Mouse (Mus musculus) forelimb bud, embryonic 11.5 days (tissue): Measurements from ENCODE around the gene Foxa2.

Experiments used
- DNase-seq: peaks from one replicate; pipeline ENCODE4 v3.0.0-alpha.2; 2012; ENCODE audit warnings: low read depth, low spot score

Gene Foxa2

GRCm38 (mm10) chr2:148039351-148040235 lies 7.2 kb downstream of the Foxa2 start:
- no peak for DNase-seq

- no peak for DNase-seq
Observed at GRCm38 (mm10) chr2:148038366-148039310, 8.1 kb downstream of the Foxa2 start.

GRCm38 (mm10) chr2:148036611-148037160 lies 10.1 kb downstream of the Foxa2 start:
- no peak for DNase-seq

- no peak for DNase-seq
Observed at GRCm38 (mm10) chr2:148030991-148031675, 15.6 kb downstream of the Foxa2 start.

- DNase-seq = no peak
Observed at GRCm38 (mm10) chr2:148030613-148030935, 16.2 kb downstream of the Foxa2 start.

GRCm38 (mm10) chr2:148029751-148030612 lies 16.8 kb downstream of the Foxa2 start:
- no peak for DNase-seq

- DNase-seq = no peak
Observed at GRCm38 (mm10) chr2:148029050-148029608, 17.6 kb downstream of the Foxa2 start.

GRCm38 (mm10) chr2:148026366-148026765 lies 20.4 kb downstream of the Foxa2 start:
- no peak for DNase-seq

- no peak for DNase-seq
Observed at GRCm38 (mm10) chr2:148025481-148025880, 21.3 kb downstream of the Foxa2 start.

GRCm38 (mm10) chr2:148024268-148024935 lies 22.4 kb downstream of the Foxa2 start:
- no peak for DNase-seq

GRCm38 (mm10) chr2:148023340-148023806 lies 23.4 kb downstream of the Foxa2 start:
- no peak for DNase-seq

GRCm38 (mm10) chr2:148021919-148022570 lies 24.7 kb downstream of the Foxa2 start:
- no peak for DNase-seq

GRCm38 (mm10) chr2:148021016-148021415 lies 25.8 kb downstream of the Foxa2 start:
- no peak for DNase-seq

- no peak for DNase-seq
Observed at GRCm38 (mm10) chr2:148020125-148020524, 26.6 kb downstream of the Foxa2 start.

- no peak for DNase-seq
Observed at GRCm38 (mm10) chr2:148017782-148018690, 28.7 kb downstream of the Foxa2 start.

- DNase-seq = no peak
Observed at GRCm38 (mm10) chr2:148013382-148013781, 33.4 kb downstream of the Foxa2 start.

- no peak for DNase-seq
Observed at GRCm38 (mm10) chr2:148009049-148009448, 37.7 kb downstream of the Foxa2 start.
